Mouse (Mus musculus) erythroblast, embryonic 14.5 days (primary cell): ENCODE results near the gene Avil.

ENCODE experiments used
- GATA1 ChIP-seq: IDR thresholded peaks from 2 replicates; pipeline ENCODE4 v1.6.1; 2012; ENCODE audit warnings: low read length, inconsistent platforms, mixed read lengths
- TAL1 ChIP-seq: IDR thresholded peaks from 3 replicates; pipeline ENCODE4 v1.6.1; 2012; ENCODE audit warnings: low read length, inconsistent platforms, mixed read lengths

DNA sequence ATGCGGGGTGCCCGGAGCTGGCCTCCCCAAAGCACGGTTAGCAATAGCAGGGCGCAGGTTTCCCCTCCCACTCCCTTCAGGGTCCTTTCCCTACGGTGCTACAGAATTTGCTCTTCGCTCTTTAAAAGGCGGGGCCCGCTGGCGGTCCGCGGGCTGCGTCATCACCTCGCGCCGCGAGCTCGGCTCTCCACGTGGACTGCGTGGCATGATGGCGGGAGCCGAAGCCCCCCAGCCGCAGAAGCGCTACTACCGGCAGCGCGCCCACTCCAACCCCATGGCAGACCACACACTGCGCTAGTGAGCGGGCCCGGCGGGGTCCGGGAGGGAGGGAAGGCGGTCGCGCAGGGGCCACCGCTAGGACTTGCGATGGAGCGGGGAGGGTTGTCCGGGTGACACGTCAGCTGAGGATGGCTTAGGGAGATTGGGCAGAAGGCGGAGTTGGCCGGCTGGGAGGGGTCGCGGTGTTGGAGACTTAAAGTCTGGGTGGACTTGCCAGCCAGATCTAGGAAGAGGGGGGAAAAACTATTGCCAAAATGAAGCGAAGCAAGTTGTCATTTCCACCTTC, 41.3 kb downstream of the Avil start:
- TF ChIP-seq TAL1 (no peak), GATA1 (no peak)
